Mouse (Mus musculus) kidney, adult 8-10 months (tissue): ENCODE measurements around the gene Rps6kb1.

Experiments used
- DNase-seq, 2 experiments: peaks; one replicate each; pipeline ENCODE4 v3.0.0; 2022

Rps6kb1 gene

GRCm38 (mm10) chr11:86580319-86581113 is 35.9 kb upstream of the Rps6kb1 start:
- DNase-seq, result peak; percentile 80 to 86

GRCm38 (mm10) chr11:86579731-86580318 is 35.2 kb upstream of the Rps6kb1 start:
- peak; percentile 63 to 68 for DNase-seq

GRCm38 (mm10) chr11:86578809-86579730 is 34.5 kb upstream of the Rps6kb1 start:
- peak; percentile 71 to 75 for DNase-seq

- no peak for DNase-seq
Observed at GRCm38 (mm10) chr11:86578106-86578808, 33.7 kb upstream of the Rps6kb1 start.

DNA sequence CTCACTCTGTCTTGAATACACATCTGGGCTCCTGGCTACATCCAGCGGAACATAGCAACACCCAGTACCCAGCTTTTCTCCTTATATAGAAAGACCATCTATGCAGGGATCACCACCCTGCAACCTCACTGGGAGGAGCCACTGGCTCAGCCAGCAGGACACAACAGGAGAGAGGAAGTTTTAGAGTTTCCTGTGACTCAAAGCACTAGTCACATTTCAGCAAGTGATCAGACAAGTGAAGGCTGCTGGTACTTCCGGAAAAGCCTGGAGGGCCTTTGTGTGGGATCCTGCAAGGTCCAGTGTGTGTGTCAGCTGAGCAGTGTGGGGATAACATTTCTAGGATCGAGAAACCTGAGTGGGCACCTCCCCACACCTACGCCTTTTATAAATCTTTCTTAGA is 32.6 kb upstream of the Rps6kb1 start:
- peak; percentile 43 to 49 for DNase-seq

GRCm38 (mm10) chr11:86575632-86576378 is 31.2 kb upstream of the Rps6kb1 start:
- DNase-seq, result no peak

DNA sequence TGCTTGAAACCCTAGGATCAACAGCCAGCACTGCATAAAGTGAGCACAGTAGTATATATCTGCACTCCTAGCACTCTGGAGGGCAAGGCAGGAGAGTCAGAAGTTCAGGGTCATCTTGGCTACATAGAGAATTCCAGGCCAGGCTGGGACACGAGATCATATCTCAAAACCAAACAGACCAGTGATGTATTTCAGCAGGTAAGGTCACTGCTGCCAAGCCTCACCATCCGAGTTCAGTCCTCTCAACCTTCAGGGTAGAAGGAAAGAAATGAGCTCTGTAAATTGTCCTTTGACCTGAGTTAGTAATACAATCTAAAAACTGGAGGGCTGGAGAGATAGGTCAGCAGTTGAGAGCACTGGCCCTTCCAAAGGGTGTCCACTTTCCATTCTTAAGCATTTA is 29.8 kb upstream of the Rps6kb1 start:
- no peak for DNase-seq

GRCm38 (mm10) chr11:86573646-86574231 is 29.1 kb upstream of the Rps6kb1 start:
- DNase-seq, result peak in 1 of 2 experiments; percentile 71

DNA sequence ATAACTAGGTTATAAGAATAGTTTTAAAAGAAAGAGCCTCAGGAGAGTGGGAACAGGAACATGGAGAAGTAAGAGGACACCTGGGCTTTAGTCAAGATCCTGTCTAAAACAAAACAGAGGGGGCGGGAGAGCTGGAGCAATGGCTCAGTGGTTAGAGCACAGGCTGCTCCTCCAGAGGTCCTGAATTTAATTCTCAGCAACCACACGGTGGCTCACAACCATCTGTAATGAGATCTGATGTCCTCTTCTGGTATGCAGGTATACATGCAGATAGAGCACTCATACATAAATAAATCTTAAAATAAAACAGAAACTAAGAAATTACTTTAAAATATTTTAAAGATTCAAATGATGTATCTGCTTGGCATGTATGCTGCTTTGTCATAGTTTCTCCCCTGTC is 28.0 kb upstream of the Rps6kb1 start:
- DNase-seq, result no peak

GRCm38 (mm10) chr11:86571871-86572270 is 27.3 kb upstream of the Rps6kb1 start:
- DNase-seq, result no peak

- no peak for DNase-seq
Observed at GRCm38 (mm10) chr11:86571047-86571855, 26.6 kb upstream of the Rps6kb1 start.

DNA sequence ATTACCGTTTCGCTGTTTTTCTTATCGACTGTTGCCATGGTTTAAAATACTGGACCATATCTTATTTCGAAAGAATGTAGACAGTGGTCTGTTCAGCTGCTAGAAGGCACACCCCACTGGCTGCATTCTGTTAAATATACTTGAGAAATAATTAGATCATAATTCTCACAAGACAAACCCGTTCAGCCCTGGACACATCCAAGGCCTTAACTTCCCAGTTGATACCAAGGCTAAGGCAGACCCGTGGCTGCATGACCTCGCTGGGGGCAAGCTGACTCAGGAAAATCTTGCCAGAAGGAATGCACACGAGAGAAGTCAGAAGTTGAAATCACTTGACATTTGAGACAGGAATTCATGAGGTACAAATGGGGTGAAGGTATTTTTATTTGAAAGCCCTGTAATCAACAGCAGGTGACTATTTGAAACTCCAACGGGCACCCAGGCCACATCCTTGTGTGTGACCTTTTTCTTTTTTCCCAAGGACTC is 25.7 kb upstream of the Rps6kb1 start:
- DNase-seq, result peak in 1 of 2 experiments; percentile 50

DNA sequence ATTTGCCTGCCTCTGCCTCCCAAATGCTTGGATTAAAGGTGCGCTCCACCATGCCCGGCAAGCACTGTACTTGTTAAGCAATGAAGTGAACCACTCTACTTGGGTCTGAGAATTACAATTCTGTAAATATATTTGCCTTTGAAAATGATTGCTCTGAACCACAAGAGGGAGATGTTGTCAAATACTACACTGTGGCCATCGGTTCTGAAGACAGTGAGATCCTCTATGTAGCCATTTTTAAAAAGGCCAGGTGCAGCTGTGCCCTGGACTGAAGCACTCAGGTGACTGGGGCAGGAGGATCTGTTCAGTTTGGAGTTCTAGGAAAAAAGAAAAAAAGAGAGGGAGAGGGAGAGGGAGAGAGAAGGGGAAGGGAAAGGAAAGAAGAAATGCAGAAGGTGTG is 23.8 kb upstream of the Rps6kb1 start:
- DNase-seq, result no peak

DNA sequence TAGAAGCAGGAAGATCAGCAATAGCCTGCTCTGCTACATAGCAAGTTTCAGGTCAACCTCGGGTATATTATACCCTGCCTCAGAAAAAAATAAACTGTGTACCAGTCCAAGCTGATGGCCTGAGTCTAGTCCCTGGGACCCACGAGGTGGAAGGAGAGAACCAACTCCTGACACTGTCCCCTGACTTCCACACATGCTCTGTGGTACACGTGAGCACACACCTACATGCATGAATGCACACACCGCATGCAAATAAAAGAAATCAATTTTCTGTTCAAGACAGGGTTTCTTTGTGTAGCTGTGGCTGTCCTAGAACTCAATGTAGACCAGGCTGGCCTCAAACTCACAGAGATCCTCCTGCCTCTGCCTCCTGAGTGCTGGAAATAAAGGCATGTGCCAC is 13.7 kb upstream of the Rps6kb1 start:
- DNase-seq, result no peak

- no peak for DNase-seq
Observed at GRCm38 (mm10) chr11:86553525-86553924, 8.9 kb upstream of the Rps6kb1 start.

DNA sequence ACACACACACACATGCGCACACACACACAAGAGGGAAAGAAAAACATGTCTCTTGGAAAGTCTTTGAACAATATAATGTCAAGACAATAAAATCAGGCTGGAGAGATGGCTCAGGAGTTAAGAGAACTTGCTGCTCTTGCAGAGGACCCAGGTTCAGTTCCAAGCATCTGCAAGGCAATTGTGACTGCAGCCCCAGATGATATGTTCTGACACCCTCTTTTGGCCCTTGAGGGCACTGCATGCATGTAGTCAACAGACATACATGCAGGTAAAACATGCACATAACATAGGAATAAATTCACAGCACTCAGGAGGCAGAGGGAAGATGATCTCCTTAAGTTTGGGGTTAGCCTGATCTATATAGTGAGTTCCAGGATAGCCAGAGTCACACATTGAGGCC is 2.8 kb upstream of the Rps6kb1 start:
- DNase-seq, result peak in 1 of 2 experiments; percentile 15

- no peak for DNase-seq
Observed at GRCm38 (mm10) chr11:86545556-86545955, 951 bp upstream of the Rps6kb1 start.

DNA sequence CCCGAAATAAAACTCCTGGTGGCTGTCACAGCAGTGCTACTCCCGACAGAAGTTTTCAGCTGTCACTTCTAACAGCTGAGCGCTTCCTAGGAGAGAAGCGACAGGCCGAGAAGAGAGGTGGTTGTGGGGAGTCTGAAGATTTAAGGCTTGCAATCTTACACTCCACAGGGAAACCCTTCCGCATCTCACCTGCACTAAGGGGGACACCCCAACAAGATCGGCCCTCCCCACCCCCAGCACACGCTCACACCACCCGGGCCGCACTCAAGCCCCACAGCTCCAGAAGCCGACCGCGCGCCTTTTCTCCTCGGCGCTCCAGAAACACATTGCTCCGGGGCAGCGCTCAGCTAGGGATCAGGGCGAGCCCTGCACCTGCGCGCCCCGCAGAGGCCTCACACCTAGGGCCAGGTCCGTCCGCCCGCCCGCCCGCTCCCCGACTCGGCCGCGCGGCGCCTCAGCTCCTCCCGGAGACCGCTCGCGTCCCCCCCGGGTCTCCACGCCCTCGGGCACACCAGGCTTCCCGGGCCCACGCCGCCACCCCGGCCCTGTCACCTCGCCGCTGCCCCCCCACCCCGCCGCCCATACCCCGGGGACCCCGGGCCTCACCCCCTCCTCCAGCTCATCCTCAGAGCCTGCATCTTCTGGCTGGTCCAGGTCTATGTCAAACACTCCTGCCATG is 506 bp downstream of the Rps6kb1 start:
- peak; percentile 15 to 38 for DNase-seq

DNA sequence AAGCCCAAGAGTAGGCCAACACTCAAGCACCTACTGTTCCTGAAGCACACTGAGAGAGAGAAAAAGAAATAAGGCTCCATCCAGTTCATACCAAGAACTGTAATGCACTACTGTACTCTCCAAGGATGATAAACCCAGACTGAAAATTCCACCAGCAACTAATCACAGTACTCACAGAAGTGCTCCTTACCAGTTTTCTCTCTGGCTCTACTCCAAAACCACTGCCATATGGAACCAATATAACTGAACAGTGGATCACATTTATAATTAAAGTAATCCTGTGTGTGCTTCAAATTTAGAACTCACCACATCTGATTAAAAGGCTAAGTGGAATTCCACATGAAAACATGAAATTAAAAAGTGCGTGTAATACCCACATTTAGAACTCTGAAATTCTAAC is 1.8 kb downstream of the Rps6kb1 start:
- no peak for DNase-seq

DNA sequence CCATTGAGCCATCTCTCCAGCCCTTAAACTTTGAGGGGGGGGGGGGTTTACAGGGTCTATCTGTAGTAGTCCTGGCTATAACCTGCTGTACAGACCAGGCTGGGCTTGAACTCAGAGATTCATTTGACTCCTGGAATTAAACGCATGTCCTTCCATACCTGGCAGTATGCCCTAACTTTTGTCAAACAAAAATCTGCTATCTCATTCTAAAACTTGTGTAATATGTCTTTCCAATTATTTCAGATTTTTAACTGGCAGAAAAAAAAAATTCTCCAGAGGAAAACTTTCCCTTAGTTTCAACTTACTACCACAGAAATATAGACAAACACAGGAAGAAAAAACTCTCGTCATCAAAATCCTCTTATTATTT is 4.1 kb downstream of the Rps6kb1 start:
- DNase-seq, result no peak
